19 mouse cellular contexts compared by ENCODE assay signal in genomic region chr16:95452411-95452810, GRCm38 (mm10).
A peak's percentile ranks its signal among the peaks of the same experiment; 100 is the strongest.
DNase-seq lines count a peak whose midpoint lies in the region; ATAC-seq and TF ChIP-seq lines count a peak whose summit lies in the region.
"Had no signal": no experiment of that assay in that cellular context is flagged by ENCODE, and none has a peak within 500 bp of the region (broad histone marks: within the 10 kb centered on the region; RNA-seq: fewer than 3 reads in every experiment).

No protein-coding gene starts in this region.

- ATAC-seq in heart, postnatal 0 days (ENCODE audit: insufficient read depth, low read depth): no peak
- no peak for ATAC-seq in heart, embryonic 11.5 days (replicated peaks; ENCODE audit: insufficient number of reproducible peaks, low FRiP score, low TSS enrichment)
- ATAC-seq in lung, embryonic 16.5 days (ENCODE audit: low read depth): no peak
- ATAC-seq in hematopoietic stem cell, adult 5-6 weeks (replicated peaks in 1 of 2; ENCODE audit: insufficient read depth in 1 of 2, low FRiP score in 2 of 2, low TSS enrichment in 1 of 2, low read depth in 1 of 2, poor library complexity in 2 of 2, severe bottlenecking in 2 of 2): peak; percentile 35 to 49
- peak; percentile 8; the same call in 1 of the 2 replicates for ATAC-seq in neutrophil, adult 5-6 weeks (ENCODE audit: extremely low read depth, insufficient number of reproducible peaks, low FRiP score, poor library complexity, severe bottlenecking)
- ATAC-seq: activated CD4-positive, CD25-positive, alpha-beta regulatory T cell, adult 4 months; forebrain, postnatal 0 days; inflammation-experienced regulatory T-cells, adult 6 months; midbrain, embryonic 16.5 days; Patski had no signal

- no peak for TF ChIP-seq EP300 in heart, postnatal 0 days (IDR thresholded peaks at IDR 0.05; ENCODE audit: low read depth)

- no peak overlapping the region for H3K4me3 ChIP-seq in heart, postnatal 0 days (ENCODE audit: low read depth, low read length)
- H3K4me3 ChIP-seq in heart, embryonic 11.5 days (ENCODE audit: low read depth, low read length): no peak overlapping the region
- 0 out of 2 replicates have a peak overlapping the region, but pooled peaks have one; percentile 8 for H3K4me3 ChIP-seq in lung, embryonic 16.5 days (ENCODE audit: low read length)
- H3K4me3 ChIP-seq: embryonic facial prominence, embryonic 13.5 days; heart, embryonic 10.5 days had no signal

- H3K36me3 ChIP-seq in heart, postnatal 0 days (replicated peaks; ENCODE audit: control insufficient read depth, insufficient read depth, low read length): no peaks in the 10 kb centered on the region
- H3K36me3 ChIP-seq in heart, embryonic 11.5 days (ENCODE audit: control insufficient read depth, insufficient read depth, low read length): no peaks in the 10 kb centered on the region
- H3K36me3 ChIP-seq in lung, embryonic 16.5 days (ENCODE audit: control insufficient read depth, insufficient read depth, low read length): no peaks in the 10 kb centered on the region
- H3K36me3 ChIP-seq: embryonic facial prominence, embryonic 13.5 days; heart, embryonic 10.5 days had no signal

- WGBS in heart, postnatal 0 days: 67% methylated on average over 8 of the region's 8 CpGs
- WGBS in heart, embryonic 11.5 days (ENCODE audit: insufficient replicate concordance): 68% methylated on average over 8 of the region's 8 CpGs
- WGBS in lung, embryonic 16.5 days: 67% methylated on average over 8 of the region's 8 CpGs

- peak overlapping the region; percentile 14; the same call in 1 of the 2 replicates for H3K4me2 ChIP-seq in heart, postnatal 0 days (ENCODE audit: low read depth, low read length)
- H3K4me2 ChIP-seq in heart, embryonic 11.5 days: no peak overlapping the region
- H3K4me2 ChIP-seq in lung, embryonic 16.5 days (ENCODE audit: low read depth, low read length): peak overlapping the region; percentile 23
- H3K4me2 ChIP-seq: embryonic facial prominence, embryonic 13.5 days had no signal

- H3K9me3 ChIP-seq in heart, postnatal 0 days (replicated peaks; ENCODE audit: control insufficient read depth, low read length): no peaks in the 10 kb centered on the region
- no peaks in the 10 kb centered on the region for H3K9me3 ChIP-seq in heart, embryonic 11.5 days (replicated peaks; ENCODE audit: control insufficient read depth, low read length)
- H3K9me3 ChIP-seq in lung, embryonic 16.5 days (ENCODE audit: control insufficient read depth, low read length): no peaks in the 10 kb centered on the region
- H3K9me3 ChIP-seq: embryonic facial prominence, embryonic 13.5 days; heart, embryonic 10.5 days had no signal

- no peak for TF ChIP-seq CTCF in heart, postnatal 0 days (IDR thresholded peaks at IDR 0.05; ENCODE audit: low read depth)

- H3K9ac ChIP-seq in heart, postnatal 0 days (replicated peaks; ENCODE audit: low read depth, low read length): no peak overlapping the region
- no peak overlapping the region for H3K9ac ChIP-seq in heart, embryonic 11.5 days (ENCODE audit: low read depth, low read length)
- H3K9ac ChIP-seq in lung, embryonic 16.5 days (ENCODE audit: low read length): no peak overlapping the region
- H3K9ac ChIP-seq: embryonic facial prominence, embryonic 13.5 days; forebrain, postnatal 0 days had no signal

- DNase-seq in heart, postnatal 0 days (ENCODE audit: low spot score): no peak
- DNase-seq in lung, adult 18-20 months: no peak
- DNase-seq in layer of hippocampus, adult 9-10 months (ENCODE audit: low spot score): no peak
- DNase-seq in spleen, postnatal 4 days (ENCODE audit: low spot score in 2 of 2): no peak
- DNase-seq: adrenal gland, postnatal 25 days; cerebellum, adult 8-10 months; forebrain, postnatal 0 days; kidney, adult 8-10 months had no signal

- no peaks in the 10 kb centered on the region for H3K27me3 ChIP-seq in heart, postnatal 0 days (ENCODE audit: control insufficient read depth, insufficient read depth, low read length)
- no peaks in the 10 kb centered on the region for H3K27me3 ChIP-seq in heart, embryonic 11.5 days (ENCODE audit: control insufficient read depth, insufficient read depth, low read length)
- H3K27me3 ChIP-seq in lung, embryonic 16.5 days (ENCODE audit: control insufficient read depth, insufficient read depth, low read depth, low read length): no peaks in the 10 kb centered on the region
- H3K27me3 ChIP-seq: embryonic facial prominence, embryonic 13.5 days had no signal

- peaks cover 14% of the 10 kb centered on the region for H3K4me1 ChIP-seq in heart, postnatal 0 days (ENCODE audit: control insufficient read depth, insufficient read depth)
- H3K4me1 ChIP-seq in heart, embryonic 11.5 days (ENCODE audit: control insufficient read depth, insufficient read depth, low read length): peaks cover 8% of the 10 kb centered on the region
- H3K4me1 ChIP-seq in lung, embryonic 16.5 days (replicated peaks; ENCODE audit: control insufficient read depth, insufficient read depth, low read length): no peaks in the 10 kb centered on the region

- H3K27ac ChIP-seq in heart, postnatal 0 days (ENCODE audit: low read depth): no peak overlapping the region
- H3K27ac ChIP-seq in heart, embryonic 11.5 days (ENCODE audit: low read depth, low read length): no peak overlapping the region
- peak overlapping the region; percentile 45 for H3K27ac ChIP-seq in lung, embryonic 16.5 days (ENCODE audit: low read length)
- H3K27ac ChIP-seq: embryonic facial prominence, embryonic 13.5 days; heart, embryonic 10.5 days; macrophage had no signal

Comparison
In these comparisons a context has a peak if more than half of its experiments do, and no peak if none do; other contexts are left out.
1. ATAC-seq: peak in hematopoietic stem cell, adult 5-6 weeks (2 of 2) and neutrophil, adult 5-6 weeks (single experiment); none in heart, postnatal 0 days (single experiment), heart, embryonic 11.5 days (single experiment) and lung, embryonic 16.5 days (single experiment).